Mouse (Mus musculus) MEL (cell line): ENCODE results near the gene Adgrb3.

Experiments used
- BHLHE40 ChIP-seq: IDR thresholded peaks from 2 replicates; pipeline ENCODE4 v1.6.1; 2012; ENCODE audit warnings: low read depth, mild to moderate bottlenecking, inconsistent platforms, low read length, improper control_type of control experiment, borderline replicate concordance
- CTCF ChIP-seq, 3 experiments: IDR thresholded peaks in 2 of 3; conservative IDR thresholded peaks in 1 of 3; 2 replicates each; pipeline ENCODE4 v1.5.1; 2011 to 2012; ENCODE audit warnings: low read length in 3 of 3, low read depth in 2 of 3, mild to moderate bottlenecking in 2 of 3, improper control_type of control experiment in 1 of 3, inconsistent platforms in 1 of 3, mixed read lengths in 1 of 3, moderate library complexity in 1 of 3; ENCODE audit not compliant: control insufficient read depth in 1 of 3, insufficient read depth in 1 of 3, poor library complexity in 1 of 3, severe bottlenecking in 1 of 3
- EP300 ChIP-seq, 2 experiments: IDR thresholded peaks; 2 replicates each; pipeline ENCODE4 v1.6.1; 2011; ENCODE audit warnings: improper control_type of control experiment in 2 of 2, low read length in 2 of 2, low read depth in 1 of 2, mild to moderate bottlenecking in 1 of 2
- ETS1 ChIP-seq: IDR thresholded peaks from 2 replicates; pipeline ENCODE4 v1.6.1; 2012; ENCODE audit warnings: low read depth, mild to moderate bottlenecking, inconsistent platforms, low read length, improper control_type of control experiment, moderate library complexity
- GATA1 ChIP-seq: IDR thresholded peaks from 2 replicates; pipeline ENCODE4 v1.6.1; 2011; ENCODE audit warnings: low read depth, low read length, improper control_type of control experiment
- MYB ChIP-seq: IDR thresholded peaks from 2 replicates; pipeline ENCODE4 v1.6.1; 2011; ENCODE audit warnings: mild to moderate bottlenecking, low read depth, low read length, improper control_type of control experiment
- NRF1 ChIP-seq: IDR thresholded peaks from 2 replicates; pipeline ENCODE4 v1.6.1; 2014; ENCODE audit warnings: low read depth, mild to moderate bottlenecking, inconsistent platforms, low read length, improper control_type of control experiment, moderate library complexity; ENCODE audit not compliant: poor library complexity, insufficient read depth, severe bottlenecking
- POLR2A ChIP-seq, 2 experiments: IDR thresholded peaks; 2 replicates each; pipeline ENCODE4 v1.6.1; 2011 to 2012; ENCODE audit warnings: low read length in 2 of 2, mild to moderate bottlenecking in 2 of 2, control low read depth in 1 of 2, improper control_type of control experiment in 1 of 2, low read depth in 1 of 2, moderate library complexity in 1 of 2; ENCODE audit not compliant: control insufficient read depth in 1 of 2, insufficient read depth in 1 of 2, poor library complexity in 1 of 2
- TCF12 ChIP-seq: IDR thresholded peaks from 2 replicates; pipeline ENCODE4 v1.6.1; 2014; ENCODE audit warnings: low read depth, mild to moderate bottlenecking, inconsistent platforms, low read length, improper control_type of control experiment, moderate library complexity
- UBTF ChIP-seq: IDR thresholded peaks from 2 replicates; pipeline ENCODE4 v1.6.1; 2012; ENCODE audit warnings: low read depth, mild to moderate bottlenecking, inconsistent platforms, low read length, improper control_type of control experiment, moderate library complexity, borderline replicate concordance; ENCODE audit not compliant: insufficient read depth
- USF1 ChIP-seq: IDR thresholded peaks from 2 replicates; pipeline ENCODE4 v1.6.1; 2014; ENCODE audit warnings: low read depth, mild to moderate bottlenecking, inconsistent platforms, low read length, improper control_type of control experiment, moderate library complexity
- ZKSCAN1 ChIP-seq: IDR thresholded peaks from 2 replicates; pipeline ENCODE4 v1.6.1; 2012; ENCODE audit warnings: low read depth, mild to moderate bottlenecking, inconsistent platforms, low read length, improper control_type of control experiment, moderate library complexity

- TF ChIP-seq CTCF (IDR thresholded peaks at IDR 0.05 in 2 of 3, conservative IDR thresholded peaks at IDR 0.05 in 1 of 3; ENCODE audit: control insufficient read depth in 1 of 3, insufficient read depth in 1 of 3, low read depth in 2 of 3, low read length in 3 of 3, poor library complexity in 1 of 3, severe bottlenecking in 1 of 3) (no peak), POLR2A (IDR thresholded peaks at IDR 0.05; ENCODE audit: control insufficient read depth in 1 of 2, insufficient read depth in 1 of 2, low read depth in 1 of 2, low read length in 2 of 2, poor library complexity in 1 of 2) (no peak), USF1 (no peak), ETS1 (no peak), GATA1 (no peak), EP300 (IDR thresholded peaks at IDR 0.05; ENCODE audit: low read depth in 1 of 2, low read length in 2 of 2) (no peak), TCF12 (no peak), NRF1 (no peak), UBTF (no peak), MYB (no peak), BHLHE40 (no peak), ZKSCAN1 (no peak)
Observed at GRCm38 (mm10) chr1:25568096-25568495, 261.4 kb downstream of the Adgrb3 start.
